Mouse (Mus musculus): ENCODE measurements around the gene Etv4. TPM values are rescaled to one million over a fixed set of nuclear protein-coding genes. Genes with fewer than 3 reads are reported as not detected.
A peak's percentile ranks its signal among the peaks of the same experiment; 100 is the strongest.

The Etv4 gene
- polyA plus RNA-seq, 1 experiment: 17.3 TPM

DNA sequence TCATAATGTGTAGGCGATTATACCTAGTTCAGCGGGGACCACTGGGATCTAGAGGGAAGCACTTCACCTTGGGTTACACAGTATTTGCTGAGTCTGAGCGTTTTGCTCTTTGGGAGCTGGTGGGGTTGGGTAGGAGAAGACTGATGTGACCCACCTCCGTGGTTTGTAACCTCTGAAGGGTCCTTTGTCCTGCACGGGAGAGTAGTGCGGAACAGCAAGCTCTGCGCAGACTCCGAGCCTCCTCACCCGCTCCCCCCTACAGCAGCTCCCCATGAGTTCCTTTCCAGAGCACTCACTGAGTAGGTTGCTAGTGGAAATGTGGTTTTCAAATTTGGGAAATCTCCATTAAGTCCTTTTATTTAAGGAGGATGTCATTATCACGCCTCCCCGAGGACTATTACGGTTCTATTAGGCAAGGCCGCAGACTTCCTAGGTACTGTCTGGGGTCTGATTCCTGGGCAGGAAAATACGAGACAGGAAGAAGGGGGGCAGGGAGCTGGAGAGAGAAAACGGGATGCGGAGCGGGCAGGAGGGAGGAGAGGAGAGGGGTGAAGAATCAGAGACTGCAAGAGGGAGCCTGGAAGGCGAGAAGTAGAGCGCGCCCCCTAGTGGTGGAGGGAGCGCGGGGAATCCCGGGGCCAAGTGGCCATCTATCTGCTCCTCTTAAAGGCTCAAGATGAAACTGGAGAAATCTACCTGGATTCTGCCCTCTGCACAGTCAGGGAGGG is 29.4 kb upstream of the Etv4 start:
- Histone ChIP-seq H3K4me3 (ENCODE audit: insufficient read depth, low read length) (no peak overlapping the region), H3K27ac (ENCODE audit: insufficient read depth, low read length) (no peak overlapping the region), H3K4me1 (ENCODE audit: control insufficient read depth, insufficient read depth, low read length) (peaks cover 3% of the 10 kb centered on the region; the same call in 1 of the 2 replicates)
- TF ChIP-seq CTCF (IDR thresholded peaks at IDR 0.05; ENCODE audit: borderline replicate concordance, insufficient read depth, low read length): peak; percentile 70
- TF ChIP-seq POLR2A (IDR thresholded peaks at IDR 0.05; ENCODE audit: low read depth, low read length): no peak

DNA sequence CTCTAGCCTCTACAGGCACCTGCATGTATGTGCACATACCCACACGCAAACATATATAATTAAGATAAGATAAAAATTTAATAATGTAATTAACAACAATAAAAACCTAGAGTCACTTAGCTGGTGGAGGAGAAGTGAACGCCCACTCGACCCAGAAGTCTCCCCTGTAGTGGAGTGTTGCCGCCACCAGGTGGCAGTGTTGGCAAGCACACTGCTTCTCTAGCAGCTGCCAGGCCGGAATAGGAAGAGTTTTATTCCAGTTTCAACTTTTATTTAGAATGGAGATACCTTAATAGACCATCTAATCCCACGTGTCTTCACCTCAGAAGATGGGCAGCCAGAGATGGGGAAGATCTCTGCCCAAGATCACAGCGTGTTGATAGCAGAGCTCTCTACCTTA is 28.1 kb upstream of the Etv4 start:
- no peak for TF ChIP-seq POLR2A (IDR thresholded peaks at IDR 0.05; ENCODE audit: low read depth, low read length)
- peak; percentile 89 for TF ChIP-seq CTCF (IDR thresholded peaks at IDR 0.05; ENCODE audit: borderline replicate concordance, insufficient read depth, low read length)
- H3K27ac ChIP-seq (ENCODE audit: insufficient read depth, low read length): no peak overlapping the region
- H3K4me3 ChIP-seq (ENCODE audit: insufficient read depth, low read length): no peak overlapping the region
- H3K4me1 ChIP-seq (ENCODE audit: control insufficient read depth, insufficient read depth, low read length): peaks cover 3% of the 10 kb centered on the region; the same call in 1 of the 2 replicates

DNA sequence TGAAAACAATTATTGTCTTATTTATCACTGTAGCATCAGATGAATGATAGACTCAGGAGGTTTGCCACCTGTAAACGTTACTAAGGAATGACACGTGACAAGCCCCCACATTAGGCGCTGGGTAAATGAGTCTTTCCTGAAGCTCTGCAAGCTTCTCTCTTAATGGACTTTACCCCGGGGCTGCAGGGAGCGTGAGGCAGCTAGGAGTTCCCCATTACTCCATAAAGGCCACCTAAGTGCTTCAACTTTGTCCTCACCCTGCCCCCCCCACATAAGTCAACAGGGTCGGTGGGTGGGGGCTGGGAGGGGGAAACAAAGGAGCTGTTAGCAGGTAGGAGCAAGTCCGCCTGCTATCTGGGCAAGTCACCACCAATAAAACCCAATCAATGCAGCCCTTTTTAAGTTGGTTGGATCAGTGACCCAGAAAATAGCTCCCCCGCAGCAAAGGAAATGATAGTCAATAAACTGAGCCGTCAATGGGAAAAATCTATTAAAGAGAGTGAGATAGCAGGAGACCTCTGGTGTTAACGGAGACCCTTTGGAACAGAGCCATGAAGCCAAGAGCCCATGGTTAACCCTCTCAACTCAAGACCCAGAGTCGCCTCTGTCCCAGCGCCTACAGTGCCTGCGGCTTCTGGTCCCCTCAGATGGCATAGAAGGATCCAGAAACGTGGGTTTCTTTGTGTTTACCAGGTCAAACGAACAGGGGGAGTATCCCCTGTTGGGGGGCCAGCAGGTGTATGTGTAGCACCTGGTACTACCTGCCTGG is 24.1 kb upstream of the Etv4 start:
- Histone ChIP-seq H3K4me3 (ENCODE audit: insufficient read depth, low read length) (no peak overlapping the region), H3K27ac (ENCODE audit: insufficient read depth, low read length) (no peak overlapping the region), H3K4me1 (ENCODE audit: control insufficient read depth, insufficient read depth, low read length) (no peaks in the 10 kb centered on the region; the same call in 1 of the 2 replicates)
- TF ChIP-seq POLR2A (IDR thresholded peaks at IDR 0.05; ENCODE audit: low read depth, low read length): no peak

DNA sequence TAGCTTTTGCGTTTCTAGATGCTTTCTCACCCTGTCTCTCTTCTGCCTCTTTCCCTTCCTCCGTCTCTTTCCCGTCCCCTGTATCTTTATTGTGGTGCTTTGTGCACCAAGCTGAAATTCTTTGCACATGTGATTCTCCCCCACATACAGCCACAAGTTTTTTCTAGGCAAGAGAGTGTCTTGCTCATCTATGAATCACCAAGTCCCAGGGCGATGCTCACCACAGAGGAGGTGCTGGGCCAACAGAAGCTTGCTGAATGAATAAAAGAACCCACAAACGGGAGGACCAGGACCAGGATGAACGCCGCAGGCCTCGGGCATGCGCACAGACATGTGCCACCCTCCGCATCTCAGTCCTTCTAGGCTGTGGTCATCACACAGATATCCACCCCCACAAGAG is 22.1 kb upstream of the Etv4 start:
- Histone ChIP-seq H3K27ac (ENCODE audit: insufficient read depth, low read length) (peak overlapping the region; percentile 84), H3K4me1 (ENCODE audit: control insufficient read depth, insufficient read depth, low read length) (no peaks in the 10 kb centered on the region; the same call in 1 of the 2 replicates), H3K4me3 (ENCODE audit: insufficient read depth, low read length) (no peak overlapping the region)
- no peak for TF ChIP-seq POLR2A (IDR thresholded peaks at IDR 0.05; ENCODE audit: low read depth, low read length)
- no peak for TF ChIP-seq CTCF (IDR thresholded peaks at IDR 0.05; ENCODE audit: borderline replicate concordance, insufficient read depth, low read length)

DNA sequence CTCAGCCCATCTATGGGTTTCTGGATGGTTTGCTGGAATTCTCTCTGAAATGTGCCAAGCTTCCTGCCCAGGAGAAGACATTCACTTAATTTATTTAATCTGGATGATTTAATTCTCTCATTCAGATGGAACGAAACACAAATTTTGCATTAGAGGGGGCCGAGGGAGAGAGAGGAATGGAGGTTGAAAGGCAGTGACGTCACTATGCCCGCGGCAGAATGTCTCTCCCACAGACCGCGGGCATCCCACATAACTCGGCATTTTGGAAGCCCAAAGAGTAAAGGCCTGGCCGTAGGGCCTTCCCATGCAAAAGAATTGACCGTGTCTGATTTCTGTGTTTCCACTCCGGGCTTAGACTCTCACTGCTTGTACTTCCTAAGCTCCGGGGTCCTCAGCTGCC is 21.6 kb upstream of the Etv4 start:
- TF ChIP-seq POLR2A (IDR thresholded peaks at IDR 0.05; ENCODE audit: low read depth, low read length): no peak
- no peak for TF ChIP-seq CTCF (IDR thresholded peaks at IDR 0.05; ENCODE audit: borderline replicate concordance, insufficient read depth, low read length)
- Histone ChIP-seq H3K4me1 (ENCODE audit: control insufficient read depth, insufficient read depth, low read length) (no peaks in the 10 kb centered on the region; the same call in 1 of the 2 replicates), H3K27ac (ENCODE audit: insufficient read depth, low read length) (peak overlapping the region; percentile 84), H3K4me3 (ENCODE audit: insufficient read depth, low read length) (no peak overlapping the region)

DNA sequence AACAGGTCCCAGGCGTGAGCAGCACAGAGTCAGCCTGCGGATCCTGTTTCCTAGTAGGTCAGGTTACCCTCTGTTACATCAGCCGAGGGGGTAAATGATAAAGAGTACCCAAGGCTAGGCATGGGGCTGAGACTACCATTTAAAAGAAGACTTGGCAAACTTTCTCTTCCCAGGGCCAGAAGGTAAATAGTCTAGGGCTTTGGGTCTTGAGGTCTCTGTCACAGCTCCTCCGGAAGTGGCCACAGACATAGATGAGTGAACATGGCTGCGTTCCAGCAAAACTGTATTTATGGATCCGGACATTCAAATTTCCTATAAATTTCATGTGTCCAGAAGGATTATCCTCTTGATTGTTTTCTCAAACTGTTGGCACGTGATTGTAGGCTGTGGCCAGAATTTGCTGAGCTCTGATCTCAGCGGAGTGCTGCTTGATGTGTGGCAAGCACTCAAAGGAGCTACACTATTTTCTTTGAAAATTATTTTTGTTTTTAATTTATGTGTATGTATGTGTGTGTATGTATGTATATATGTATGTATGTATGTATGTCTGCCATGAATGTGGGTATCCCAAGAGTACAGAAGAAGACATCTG is 20.0 kb upstream of the Etv4 start:
- no peak for TF ChIP-seq POLR2A (IDR thresholded peaks at IDR 0.05; ENCODE audit: low read depth, low read length)
- no peak for TF ChIP-seq CTCF (IDR thresholded peaks at IDR 0.05; ENCODE audit: borderline replicate concordance, insufficient read depth, low read length)
- no peaks in the 10 kb centered on the region; the same call in 1 of the 2 replicates for H3K4me1 ChIP-seq (ENCODE audit: control insufficient read depth, insufficient read depth, low read length)
- H3K27ac ChIP-seq (ENCODE audit: insufficient read depth, low read length): no peak overlapping the region
- H3K4me3 ChIP-seq (ENCODE audit: insufficient read depth, low read length): no peak overlapping the region

DNA sequence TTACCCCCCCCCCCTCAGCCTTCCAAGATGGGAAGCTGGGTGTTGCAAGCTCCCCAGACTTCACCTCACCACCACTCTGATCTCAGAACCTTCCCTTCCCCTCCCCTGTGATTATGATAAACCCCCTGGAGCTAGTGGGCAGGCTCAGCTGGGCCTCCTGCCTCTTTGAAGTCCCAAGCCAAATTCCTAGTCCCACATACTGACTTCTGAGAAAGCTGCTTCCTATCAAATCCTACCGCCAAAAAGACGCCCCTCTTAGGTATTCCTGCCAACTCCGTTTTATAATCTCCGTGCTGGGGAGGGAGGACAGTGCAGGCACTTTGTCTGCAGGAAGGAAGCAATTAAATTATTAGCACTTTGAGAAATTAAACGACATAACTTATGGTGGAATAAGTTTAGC is 16.2 kb upstream of the Etv4 start:
- Histone ChIP-seq H3K4me1 (ENCODE audit: control insufficient read depth, insufficient read depth, low read length) (no peaks in the 10 kb centered on the region; the same call in 1 of the 2 replicates), H3K27ac (ENCODE audit: insufficient read depth, low read length) (no peak overlapping the region), H3K4me3 (ENCODE audit: insufficient read depth, low read length) (no peak overlapping the region)
- TF ChIP-seq CTCF (IDR thresholded peaks at IDR 0.05; ENCODE audit: borderline replicate concordance, insufficient read depth, low read length): no peak
- TF ChIP-seq POLR2A (IDR thresholded peaks at IDR 0.05; ENCODE audit: low read depth, low read length): no peak

DNA sequence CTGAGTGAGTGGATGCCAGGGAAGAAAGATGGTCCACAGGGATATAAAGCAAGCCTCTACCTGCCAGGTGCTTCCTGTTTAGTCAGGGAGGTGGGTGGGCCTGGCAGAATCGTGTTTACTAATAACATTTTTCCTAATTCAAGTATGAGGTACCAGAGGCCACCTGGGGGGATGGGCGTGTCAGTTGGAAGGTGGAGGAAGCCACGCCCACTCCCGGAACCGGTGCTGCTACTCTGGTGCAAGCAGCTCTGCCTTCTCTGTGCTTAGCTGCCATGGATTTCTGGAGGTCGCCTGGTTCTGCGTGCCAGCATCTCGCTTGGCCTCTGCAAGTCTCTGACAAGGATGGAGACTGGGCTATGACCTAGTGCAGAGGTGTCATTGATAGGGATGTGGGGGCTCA is 12.9 kb upstream of the Etv4 start:
- Histone ChIP-seq H3K27ac (ENCODE audit: insufficient read depth, low read length) (no peak overlapping the region), H3K4me3 (ENCODE audit: insufficient read depth, low read length) (no peak overlapping the region), H3K4me1 (ENCODE audit: control insufficient read depth, insufficient read depth, low read length) (no peaks in the 10 kb centered on the region)
- TF ChIP-seq POLR2A (IDR thresholded peaks at IDR 0.05; ENCODE audit: low read depth, low read length): no peak
- no peak for TF ChIP-seq CTCF (IDR thresholded peaks at IDR 0.05; ENCODE audit: borderline replicate concordance, insufficient read depth, low read length)

DNA sequence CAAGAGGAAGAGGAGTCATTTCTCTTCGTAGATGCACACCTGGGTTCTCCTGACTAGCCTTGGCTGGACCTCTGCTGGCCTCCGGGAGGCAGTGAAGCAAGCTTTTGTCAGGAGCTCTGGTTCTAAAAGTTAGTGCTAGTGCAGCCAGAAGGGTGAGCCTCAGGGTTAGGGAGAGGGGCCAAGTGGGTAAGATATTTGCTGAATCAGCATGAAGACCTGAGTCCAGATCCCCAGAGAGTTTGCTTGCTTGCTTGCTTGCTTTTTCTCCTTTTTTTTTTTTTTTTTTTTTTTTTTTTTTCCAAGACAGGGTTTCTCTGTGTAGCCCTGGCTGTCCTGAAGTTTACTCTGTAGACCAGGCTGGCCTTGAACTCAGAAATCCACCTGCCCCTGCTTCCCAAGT is 12.2 kb upstream of the Etv4 start:
- no peak for TF ChIP-seq CTCF (IDR thresholded peaks at IDR 0.05; ENCODE audit: borderline replicate concordance, insufficient read depth, low read length)
- no peak for TF ChIP-seq POLR2A (IDR thresholded peaks at IDR 0.05; ENCODE audit: low read depth, low read length)

More for the DNA sequence above, 12.2 kb upstream of the Etv4 start:
- Histone ChIP-seq H3K4me1 (ENCODE audit: control insufficient read depth, insufficient read depth, low read length) (no peaks in the 10 kb centered on the region), H3K27ac (ENCODE audit: insufficient read depth, low read length) (no peak overlapping the region), H3K4me3 (ENCODE audit: insufficient read depth, low read length) (no peak overlapping the region)

Measured in embryonic fibroblast, embryonic 13.5 days (primary cell).